Mouse (Mus musculus) bone marrow macrophage, adult 2 months (primary cell): Measurements from ENCODE around the gene Eml6. TPM values are rescaled to one million over a fixed set of nuclear protein-coding genes. Genes with fewer than 3 reads are reported as not detected.
A peak's percentile ranks its signal among the peaks of the same experiment; 100 is the strongest.

ENCODE experiments used
- H3K27ac ChIP-seq: 2 replicates; pipeline ENCODE4 v1.5.1; 2012; ENCODE audit warnings: low read depth, low read length; ENCODE audit not compliant: insufficient read depth
- H3K4me1 ChIP-seq: 2 replicates; pipeline ENCODE4 v1.6.1; 2012; ENCODE audit warnings: low read length; ENCODE audit not compliant: control insufficient read depth, insufficient read depth
- H3K4me3 ChIP-seq: 2 replicates; pipeline ENCODE4 v1.5.1; 2012; ENCODE audit warnings: mild to moderate bottlenecking, low read length, moderate library complexity; ENCODE audit not compliant: insufficient read depth
- CTCF ChIP-seq: IDR thresholded peaks from 2 replicates; pipeline ENCODE4 v1.5.1; 2012; ENCODE audit warnings: low read depth, mild to moderate bottlenecking, low read length, moderate library complexity
- POLR2A ChIP-seq: IDR thresholded peaks from 2 replicates; pipeline ENCODE4 v1.6.1; 2012; ENCODE audit warnings: mild to moderate bottlenecking, low read depth, low read length, borderline replicate concordance
- polyA plus RNA-seq: library from polyadenylated mRNA; stranded (reverse); fragments of >200 nt; gene quantifications from 2 replicates; pipeline ENCODE4 v1.2.4, GENCODE M21; 2012; ENCODE audit not compliant: missing spikeins, insufficient read depth, insufficient read length

Eml6 gene
- polyA plus RNA-seq, 1 experiment, result 2.5 TPM

DNA sequence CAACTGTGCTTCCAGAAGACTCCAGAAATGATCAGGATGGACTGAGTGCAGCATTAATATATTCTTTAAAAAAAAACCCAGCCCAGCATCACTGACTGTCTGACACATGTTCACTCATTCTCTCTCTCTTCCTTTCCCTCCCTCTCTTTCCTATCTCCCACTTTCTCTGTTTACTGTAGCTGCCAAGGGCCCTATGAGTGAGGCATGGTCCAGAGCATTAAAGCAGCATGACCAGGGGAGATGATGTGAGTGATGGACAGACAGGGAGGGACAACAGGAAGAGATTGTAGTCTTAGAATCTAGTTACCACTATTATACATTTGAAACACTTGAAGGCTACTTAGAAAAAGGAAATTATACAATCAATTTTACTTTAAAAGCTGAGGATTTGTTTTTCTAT is 210.2 kb downstream of the Eml6 start:
- no peak overlapping the region for H3K4me3 ChIP-seq
- TF ChIP-seq CTCF (no peak), POLR2A (no peak)
- H3K4me1 ChIP-seq, result peaks cover 7% of the 10 kb centered on the region
- no peak overlapping the region for H3K27ac ChIP-seq

GRCm38 (mm10) chr11:29815261-29815660 is 210.6 kb downstream of the Eml6 start:
- TF ChIP-seq POLR2A (no peak), CTCF (no peak)
- no peak overlapping the region for H3K4me3 ChIP-seq
- H3K4me1 ChIP-seq, result peaks cover 11% of the 10 kb centered on the region
- H3K27ac ChIP-seq, result no peak overlapping the region

GRCm38 (mm10) chr11:29813267-29813666 is 212.6 kb downstream of the Eml6 start:
- Histone ChIP-seq H3K27ac (no peak overlapping the region), H3K4me3 (no peak overlapping the region), H3K4me1 (peaks cover 21% of the 10 kb centered on the region)
- no peak for TF ChIP-seq CTCF
- TF ChIP-seq POLR2A, result no peak

DNA sequence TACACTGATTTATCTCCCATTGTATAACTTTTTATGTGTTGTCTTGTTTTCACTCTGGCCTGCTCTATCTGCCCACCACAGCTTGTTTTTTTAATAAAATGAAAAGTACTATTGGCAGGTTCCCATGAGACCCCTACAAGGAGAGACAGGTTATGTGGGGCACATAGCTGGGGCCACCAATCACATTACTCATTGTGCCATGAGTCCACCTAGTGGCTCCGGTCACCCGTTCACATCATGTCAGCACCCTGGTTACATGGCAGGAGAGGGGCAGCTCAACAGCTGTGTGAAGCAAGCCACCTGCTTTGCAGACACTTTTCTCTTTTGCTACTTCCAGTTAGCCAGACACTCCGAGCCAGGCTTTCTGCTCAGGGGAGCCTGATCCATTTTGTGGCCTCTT is 213.4 kb downstream of the Eml6 start:
- TF ChIP-seq CTCF (no peak), POLR2A (no peak)
- peaks cover 26% of the 10 kb centered on the region for H3K4me1 ChIP-seq
- H3K4me3 ChIP-seq, result no peak overlapping the region
- no peak overlapping the region for H3K27ac ChIP-seq

- Histone ChIP-seq H3K4me1 (peaks cover 39% of the 10 kb centered on the region), H3K4me3 (no peak overlapping the region)
Observed at GRCm38 (mm10) chr11:29810324-29810723, 215.5 kb downstream of the Eml6 start.

GRCm38 (mm10) chr11:29808981-29809589 is 216.7 kb downstream of the Eml6 start:
- TF ChIP-seq CTCF (no peak), POLR2A (no peak)
- Histone ChIP-seq H3K4me3 (peak overlapping the region; percentile 39), H3K27ac (peak overlapping the region; percentile 97), H3K4me1 (peaks cover 39% of the 10 kb centered on the region)

More at GRCm38 (mm10) chr11:29810324-29810723, 215.5 kb downstream of the Eml6 start:
- H3K27ac ChIP-seq, result no peak overlapping the region
- TF ChIP-seq CTCF (no peak), POLR2A (no peak)

DNA sequence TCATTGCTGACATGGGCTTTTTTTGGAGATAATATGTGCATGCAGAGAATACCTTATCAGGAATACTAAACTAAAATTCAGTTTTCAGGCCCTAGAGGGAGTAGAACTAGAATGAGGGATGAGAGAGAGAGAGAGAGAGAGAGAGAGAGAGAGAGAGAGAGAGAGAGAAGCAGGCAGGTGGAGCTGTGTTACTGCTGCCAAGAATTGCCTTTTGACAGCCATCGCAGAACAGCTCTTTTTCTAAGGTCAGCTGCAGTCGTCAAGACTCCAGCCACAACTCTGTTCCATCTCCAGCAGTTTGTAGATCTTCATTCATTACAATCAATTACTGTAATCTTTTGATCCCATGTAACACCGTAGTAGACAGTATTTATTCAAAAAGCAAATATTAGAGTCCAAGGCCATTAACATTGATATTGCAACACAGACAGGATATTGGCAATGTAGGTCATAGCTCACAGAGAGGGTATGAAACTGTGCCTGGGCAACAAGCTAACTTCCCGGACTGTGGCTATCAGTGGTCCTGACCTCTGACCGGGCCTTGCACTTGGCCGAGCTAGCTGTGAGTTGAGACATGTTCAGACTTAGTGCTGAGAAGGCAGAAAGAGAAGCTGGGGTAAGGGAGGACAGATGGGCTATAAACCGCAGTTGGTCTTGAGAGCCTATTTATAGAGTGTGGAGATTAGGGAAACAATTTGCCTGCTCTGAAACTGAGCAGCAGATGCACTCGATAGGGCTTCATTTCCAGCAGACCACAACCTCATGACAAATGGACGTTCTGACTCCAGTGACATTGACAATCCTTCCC is 217.5 kb downstream of the Eml6 start:
- TF ChIP-seq POLR2A (no peak), CTCF (no peak)
- Histone ChIP-seq H3K27ac (peak overlapping the region; percentile 97), H3K4me1 (peaks cover 39% of the 10 kb centered on the region), H3K4me3 (peak overlapping the region; percentile 19; the same call in 1 of the 2 replicates)

GRCm38 (mm10) chr11:29807325-29807724 is 218.5 kb downstream of the Eml6 start:
- TF ChIP-seq CTCF (no peak), POLR2A (no peak)
- Histone ChIP-seq H3K4me3 (no peak overlapping the region), H3K4me1 (peaks cover 42% of the 10 kb centered on the region), H3K27ac (peak overlapping the region; percentile 94)

GRCm38 (mm10) chr11:29801432-29802427 is 224.1 kb downstream of the Eml6 start:
- TF ChIP-seq POLR2A, result no peak
- no peak for TF ChIP-seq CTCF
- Histone ChIP-seq H3K4me1 (peaks cover 24% of the 10 kb centered on the region), H3K4me3 (no peak overlapping the region), H3K27ac (peak overlapping the region; percentile 36)
